ENCODE assay signal across 26 mouse cellular contexts in the genomic region with DNA sequence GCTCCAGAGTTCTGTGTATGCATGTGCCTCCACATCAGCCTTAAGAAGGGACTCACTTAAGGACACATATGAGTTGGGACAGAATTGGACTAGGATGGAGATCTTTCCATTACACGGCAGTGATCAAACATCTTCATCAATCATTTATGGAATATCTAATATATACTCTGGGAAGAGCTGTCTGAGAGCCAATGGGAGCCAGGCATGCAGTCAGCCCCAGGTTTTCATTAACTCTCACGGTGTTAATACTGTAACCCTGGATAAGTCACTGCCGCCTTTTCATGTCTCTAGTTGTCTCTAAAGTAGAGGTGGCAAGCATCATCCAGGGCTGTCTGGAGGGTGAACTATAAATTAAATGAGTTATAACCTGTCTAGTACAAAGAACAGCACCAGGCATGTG. TPM values are rescaled to one million over a fixed set of nuclear protein-coding genes. Genes with fewer than 3 reads are reported as not detected.
DNase-seq lines count a peak whose midpoint lies in the region; ATAC-seq and TF ChIP-seq lines count a peak whose summit lies in the region.
"Had no signal": no experiment of that assay in that cellular context is flagged by ENCODE, and none has a peak within 500 bp of the region (broad histone marks: within the 10 kb centered on the region; RNA-seq: fewer than 3 reads in every experiment).

No protein-coding gene starts in this region.

- H3K9me3 ChIP-seq in kidney, embryonic 16.5 days (ENCODE audit: low read length): no peaks in the 10 kb centered on the region
- H3K9me3 ChIP-seq in kidney, postnatal 0 days (replicated peaks; ENCODE audit: low read length): no peaks in the 10 kb centered on the region
- H3K9me3 ChIP-seq: embryonic facial prominence, embryonic 10.5 days; embryonic facial prominence, embryonic 13.5 days; forebrain, embryonic 12.5 days; forebrain, embryonic 15.5 days; heart, embryonic 10.5 days; heart, embryonic 13.5 days had no signal

- H3K9ac ChIP-seq in kidney, embryonic 16.5 days (replicated peaks; ENCODE audit: low read length): no peak overlapping the region
- no peak overlapping the region for H3K9ac ChIP-seq in kidney, postnatal 0 days (ENCODE audit: low read depth, low read length)
- H3K9ac ChIP-seq: embryonic facial prominence, embryonic 13.5 days; forebrain, embryonic 12.5 days; forebrain, embryonic 15.5 days; heart, embryonic 13.5 days; hindbrain, embryonic 14.5 days had no signal

- peaks cover 4% of the 10 kb centered on the region; the same call in 1 of the 2 replicates for H3K4me1 ChIP-seq in kidney, embryonic 16.5 days (ENCODE audit: insufficient read depth, low read length)
- 0 out of 2 replicates have a peak, but pooled peaks cover 6% of the 10 kb centered on the region for H3K4me1 ChIP-seq in kidney, postnatal 0 days (replicated peaks; ENCODE audit: insufficient read depth, low read length)
- H3K4me1 ChIP-seq: forebrain, embryonic 12.5 days had no signal

- intact Hi-C loops in left cerebral cortex, adult 2 months (cut with DNase I): no loop called here
- intact Hi-C loops in left cerebral cortex, postnatal 25 days (cut with DNase I): no loop called here

- ATAC-seq in kidney, embryonic 16.5 days (ENCODE audit: low FRiP score, low TSS enrichment): peak; percentile 58
- ATAC-seq in kidney, postnatal 0 days (replicated peaks; ENCODE audit: low FRiP score, low read depth): no peak
- ATAC-seq: CD4-positive, CD25-positive, alpha-beta regulatory T cell, adult 4 months; forebrain, embryonic 15.5 days had no signal

- TF ChIP-seq CTCF in left cerebral cortex, adult 2 months (IDR thresholded peaks at IDR 0.05): no peak
- no peak for TF ChIP-seq CTCF in kidney, postnatal 0 days (IDR thresholded peaks at IDR 0.05; ENCODE audit: low read depth)

- H3K27ac ChIP-seq in left cerebral cortex, adult 2 months: peak overlapping the region; percentile 92; the same call in 1 of the 2 replicates
- no peak overlapping the region for H3K27ac ChIP-seq in kidney, embryonic 16.5 days (ENCODE audit: low read length)
- H3K27ac ChIP-seq in kidney, postnatal 0 days: 0 out of 2 replicates have a peak overlapping the region, but pooled peaks have one; percentile 16
- H3K27ac ChIP-seq: embryonic facial prominence, embryonic 10.5 days; embryonic facial prominence, embryonic 13.5 days; forebrain, embryonic 12.5 days; forebrain, embryonic 15.5 days; heart, embryonic 10.5 days; heart, embryonic 13.5 days; hindbrain, embryonic 14.5 days had no signal

- H3K4me2 ChIP-seq in kidney, embryonic 16.5 days (replicated peaks; ENCODE audit: low read depth, low read length): no peak overlapping the region
- H3K4me2 ChIP-seq in kidney, postnatal 0 days (ENCODE audit: low read length): no peak overlapping the region
- H3K4me2 ChIP-seq: embryonic facial prominence, embryonic 13.5 days; forebrain, embryonic 12.5 days; forebrain, embryonic 15.5 days; heart, embryonic 13.5 days; hindbrain, embryonic 14.5 days had no signal

- no peaks in the 10 kb centered on the region for H3K27me3 ChIP-seq in kidney, embryonic 16.5 days (ENCODE audit: insufficient read depth, low read length)
- H3K27me3 ChIP-seq in kidney, postnatal 0 days (ENCODE audit: insufficient read depth, low read length): no peaks in the 10 kb centered on the region
- H3K27me3 ChIP-seq: forebrain, embryonic 12.5 days; forebrain, embryonic 15.5 days had no signal

- H3K36me3 ChIP-seq in kidney, embryonic 16.5 days (ENCODE audit: insufficient read depth, low read length): no peaks in the 10 kb centered on the region
- no peaks in the 10 kb centered on the region for H3K36me3 ChIP-seq in kidney, postnatal 0 days (ENCODE audit: insufficient read depth, low read length)
- H3K36me3 ChIP-seq: embryonic facial prominence, embryonic 10.5 days; embryonic facial prominence, embryonic 13.5 days; forebrain, embryonic 12.5 days; forebrain, embryonic 15.5 days; heart, embryonic 10.5 days; heart, embryonic 13.5 days had no signal

- no peak overlapping the region for H3K4me3 ChIP-seq in left cerebral cortex, adult 2 months
- no peak overlapping the region for H3K4me3 ChIP-seq in kidney, embryonic 16.5 days (ENCODE audit: low read length)
- no peak overlapping the region for H3K4me3 ChIP-seq in kidney, postnatal 0 days (replicated peaks; ENCODE audit: low read depth, low read length)
- H3K4me3 ChIP-seq: embryonic facial prominence, embryonic 10.5 days; embryonic facial prominence, embryonic 13.5 days; erythroblast, embryonic 14.5 days; forebrain, embryonic 12.5 days; forebrain, embryonic 15.5 days; heart, embryonic 10.5 days; heart, embryonic 13.5 days had no signal

- DNase-seq in kidney, adult 9 months: peak; percentile 57
- DNase-seq in kidney, adult 18-20 months: no peak
- DNase-seq in left cerebral cortex, adult 2 months (ENCODE audit: extremely low spot score in 1 of 2, low spot score in 2 of 2): no peak
- no peak for DNase-seq in left cerebral cortex, postnatal 25 days (ENCODE audit: low spot score in 2 of 2)
- DNase-seq in kidney, postnatal 0 days (ENCODE audit: low spot score): no peak
- DNase-seq: adrenal gland, adult 2 months; adrenal gland, postnatal 14 days; cerebellum, adult 11 months; cerebellum, adult 2 months; cerebellum, adult 9-11 months; cerebellum, postnatal 36 days; embryo, embryonic 11 days; gastrocnemius, postnatal 25 days; heart, adult 18-20 months; heart, postnatal 14 days; heart, postnatal 4 days had no signal

- 45% methylated on average over 3 of the region's 3 CpGs for WGBS in kidney, embryonic 16.5 days
- WGBS in kidney, postnatal 0 days: 44% methylated on average over 3 of the region's 3 CpGs

RNA-seq across cellular contexts. Expression of gene Stard10, which starts 3.9 kb away (rescaled TPM):
- 10 to 100 TPM; 81.7 to 84.3 TPM for total RNA-seq in left cerebral cortex, adult 2 months (2021)
- total RNA-seq in left cerebral cortex, postnatal 25 days (2021): 10 to 100 TPM; 60.4 to 66.1 TPM
- 57.7 and 66.8 TPM in 2 replicates for polyA plus RNA-seq in kidney, embryonic 16.5 days (2015; fragmentation: Nextera tagmentation; extraction: Ambion mirVana)
- 74.1 and 74.6 TPM in 2 replicates for polyA plus RNA-seq in kidney, postnatal 0 days (2015; fragmentation: Nextera tagmentation; extraction: Ambion mirVana)

RNA-seq across cellular contexts. Expression of gene Atg16l2, which starts 11.0 kb away (rescaled TPM):
- total RNA-seq in left cerebral cortex, adult 2 months (2021): 10 to 100 TPM; 67.5 to 67.8 TPM
- 10 to 100 TPM; 49.9 to 59.4 TPM for total RNA-seq in left cerebral cortex, postnatal 25 days (2021)
- 23.7 TPM in 2 replicates for polyA plus RNA-seq in kidney, embryonic 16.5 days (2015; fragmentation: Nextera tagmentation; extraction: Ambion mirVana)
- polyA plus RNA-seq in kidney, postnatal 0 days (2015; fragmentation: Nextera tagmentation; extraction: Ambion mirVana): 16.0 and 17.0 TPM in 2 replicates

RNA-seq across cellular contexts. Expression of gene Arap1, which starts 34.8 kb away (rescaled TPM):
- 10 to 100 TPM; 16.6 to 22.1 TPM for total RNA-seq in left cerebral cortex, adult 2 months (2021)
- total RNA-seq in left cerebral cortex, postnatal 25 days (2021): 10 to 100 TPM; 17.9 to 19.9 TPM
- 106 and 112 TPM in 2 replicates for polyA plus RNA-seq in kidney, embryonic 16.5 days (2015; fragmentation: Nextera tagmentation; extraction: Ambion mirVana)
- polyA plus RNA-seq in kidney, postnatal 0 days (2015; fragmentation: Nextera tagmentation; extraction: Ambion mirVana): 65.8 and 70.4 TPM in 2 replicates
